Comparison of ENCODE assay signal across 18 mouse cellular contexts in genomic region chr8:124572430-124572775, GRCm38 (mm10). TPM values are rescaled to one million over a fixed set of nuclear protein-coding genes. Genes with fewer than 3 reads are reported as not detected.
DNase-seq lines count a peak whose midpoint lies in the region; ATAC-seq and TF ChIP-seq lines count a peak whose summit lies in the region.
"Had no signal": no experiment of that assay in that cellular context is flagged by ENCODE, and none has a peak within 500 bp of the region (broad histone marks: within the 10 kb centered on the region; RNA-seq: fewer than 3 reads in every experiment).

No protein-coding gene starts in this region.

- no peaks in the 10 kb centered on the region for H3K36me3 ChIP-seq in kidney, adult 2 months (ENCODE audit: control insufficient read depth, insufficient read depth, low read length)
- H3K36me3 ChIP-seq in testis, adult 2 months (ENCODE audit: control insufficient read depth, insufficient read depth, low read length): no peaks in the 10 kb centered on the region
- H3K36me3 ChIP-seq in liver, embryonic 13.5 days: no peaks in the 10 kb centered on the region
- H3K36me3 ChIP-seq: forebrain, embryonic 10.5 days; hindbrain, embryonic 15.5 days; neural tube, embryonic 15.5 days had no signal

- DNase-seq in kidney, adult 2 months: peak; percentile 40
- DNase-seq in kidney, adult 18-20 months: no peak
- DNase-seq in testis, postnatal 10 days (ENCODE audit: low spot score): no peak
- DNase-seq in liver, embryonic 13.5 days: no peak
- DNase-seq in thymus, postnatal 25 days: no peak
- DNase-seq in right cerebral cortex, postnatal 4 days: no peak
- DNase-seq: cerebellum, adult 9-10 months; gastrocnemius, adult 2 months; heart, postnatal 36 days; kidney, postnatal 4 days; lung, postnatal 36 days; thymus, postnatal 4 days had no signal

- no peak overlapping the region for H3K4me3 ChIP-seq in kidney, adult 2 months (ENCODE audit: insufficient read depth, low read depth, low read length)
- H3K4me3 ChIP-seq in testis, adult 2 months (ENCODE audit: control insufficient read depth, low read depth, low read length): no peak overlapping the region
- no peak overlapping the region for H3K4me3 ChIP-seq in liver, embryonic 13.5 days (replicated peaks)
- H3K4me3 ChIP-seq: forebrain, embryonic 10.5 days; gastrocnemius, adult 2 months; hindbrain, embryonic 15.5 days; myocyte; neural tube, embryonic 15.5 days had no signal

- no peak for TF ChIP-seq CTCF in kidney, adult 2 months (conservative IDR thresholded peaks at IDR 0.05; ENCODE audit: insufficient read depth, insufficient read length, low read depth, low read length)
- TF ChIP-seq CTCF in testis, adult 2 months (IDR thresholded peaks at IDR 0.05; ENCODE audit: control insufficient read depth, insufficient read depth, insufficient replicate concordance, low read depth, low read length): no peak

- no peak overlapping the region for H3K4me2 ChIP-seq in liver, embryonic 13.5 days
- H3K4me2 ChIP-seq: hindbrain, embryonic 15.5 days; midbrain, embryonic 11.5 days; neural tube, embryonic 15.5 days had no signal

- ATAC-seq in liver, embryonic 13.5 days (ENCODE audit: low read depth): no peak

- H3K27ac ChIP-seq in kidney, adult 2 months (ENCODE audit: insufficient read depth, low read depth, low read length): no peak overlapping the region
- H3K27ac ChIP-seq in testis, adult 2 months (ENCODE audit: control insufficient read depth, insufficient read depth, low read depth, low read length): peak overlapping the region; percentile 27; the same call in 1 of the 2 replicates
- 0 out of 2 replicates have a peak overlapping the region, but pooled peaks have one; percentile 39 for H3K27ac ChIP-seq in liver, embryonic 13.5 days
- H3K27ac ChIP-seq: forebrain, embryonic 10.5 days; gastrocnemius, adult 2 months; hindbrain, embryonic 15.5 days had no signal

- no peak for TF ChIP-seq POLR2A in kidney, adult 2 months (IDR thresholded peaks at IDR 0.05; ENCODE audit: low read depth, low read length)
- TF ChIP-seq POLR2A in testis, adult 2 months (IDR thresholded peaks at IDR 0.05; ENCODE audit: control insufficient read depth, low read depth, low read length): no peak

- H3K4me1 ChIP-seq in kidney, adult 2 months (ENCODE audit: control insufficient read depth, insufficient read depth, low read length): peaks cover 9% of the 10 kb centered on the region; the same call in 1 of the 2 replicates
- peaks cover 13% of the 10 kb centered on the region for H3K4me1 ChIP-seq in testis, adult 2 months (ENCODE audit: control insufficient read depth, insufficient read depth, low read length)
- H3K4me1 ChIP-seq in liver, embryonic 13.5 days (replicated peaks): peaks cover 17% of the 10 kb centered on the region

- no peak overlapping the region for H3K9ac ChIP-seq in liver, embryonic 13.5 days
- H3K9ac ChIP-seq: hindbrain, embryonic 15.5 days; neural tube, embryonic 15.5 days had no signal

- H3K9me3 ChIP-seq in liver, embryonic 13.5 days (replicated peaks): no peaks in the 10 kb centered on the region
- H3K9me3 ChIP-seq: forebrain, embryonic 10.5 days; hindbrain, embryonic 15.5 days; neural tube, embryonic 15.5 days had no signal

- H3K27me3 ChIP-seq in kidney, adult 2 months (replicated peaks; ENCODE audit: control insufficient read depth, insufficient read depth, low read length): no peaks in the 10 kb centered on the region
- H3K27me3 ChIP-seq in testis, adult 2 months (ENCODE audit: control insufficient read depth, insufficient read depth, low read length): no peaks in the 10 kb centered on the region
- no peaks in the 10 kb centered on the region for H3K27me3 ChIP-seq in liver, embryonic 13.5 days
- H3K27me3 ChIP-seq: hindbrain, embryonic 15.5 days; neural tube, embryonic 15.5 days had no signal

RNA-seq across cellular contexts. Expression of gene Agt, which starts 2.9 kb away (rescaled TPM):
- 91.6 and 136 TPM in 2 replicates for polyA plus RNA-seq in kidney, adult 2 months (2012; rRNA removed)
- 143 and 231 TPM in 2 replicates for polyA plus RNA-seq in testis, adult 2 months (2012; rRNA removed)
- 50.2 and 54.9 TPM in 2 replicates for polyA plus RNA-seq in liver, embryonic 13.5 days (2015; fragmentation: Nextera tagmentation; extraction: Ambion mirVana)
- polyA plus RNA-seq: forebrain, embryonic 10.5 days; midbrain, embryonic 11.5 days had no signal

RNA-seq across cellular contexts. Expression of gene Capn9, which starts 3.5 kb away (rescaled TPM):
- not detected in 2 replicates for polyA plus RNA-seq in kidney, adult 2 months (2012; rRNA removed)
- 0.58 and 0.75 TPM in 2 replicates for polyA plus RNA-seq in testis, adult 2 months (2012; rRNA removed)
- 0.22 TPM in 1 of 2 replicates, not detected in the other for polyA plus RNA-seq in liver, embryonic 13.5 days (2015; fragmentation: Nextera tagmentation; extraction: Ambion mirVana)
- polyA plus RNA-seq: forebrain, embryonic 10.5 days; midbrain, embryonic 11.5 days had no signal

RNA-seq across cellular contexts. Expression of gene Cog2, which starts 51.8 kb away (rescaled TPM):
- 21.2 and 21.3 TPM in 2 replicates for polyA plus RNA-seq in kidney, adult 2 months (2012; rRNA removed)
- 14.2 and 14.7 TPM in 2 replicates for polyA plus RNA-seq in testis, adult 2 months (2012; rRNA removed)
- 19.1 and 22.1 TPM in 2 replicates for polyA plus RNA-seq in liver, embryonic 13.5 days (2015; fragmentation: Nextera tagmentation; extraction: Ambion mirVana)
